Mouse (Mus musculus) right cerebral cortex, postnatal 14 days (tissue): Measurements from ENCODE around the gene Synj2bp.
"Not testable (repeated sequence)": the region's sequence is repeated elsewhere in the genome, so short reads cannot be mapped to it uniquely, and the experiment has no call there.

ENCODE experiments used
- DNase-seq: peaks from one replicate; pipeline ENCODE4 v3.0.0; 2022

Gene Synj2bp

GRCm38 (mm10) chr12:81532316-81533028 is at the start of gene Synj2bp, which contains the start of gene Gm20498:
Gene Synj2bp, minus strand, starts transcription at chr12:81532911.
Gene Gm20498, minus strand, starts transcription at chr12:81532905.
- peak; percentile 81 for DNase-seq

GRCm38 (mm10) chr12:81568374-81568773 is 35.7 kb upstream of the Synj2bp start, which contains the start of gene Adam21:
Gene Adam21, minus strand, starts transcription at chr12:81568474.
- no peak for DNase-seq

- no peak for DNase-seq
Measured at GRCm38 (mm10) chr12:81567931-81568330, 35.2 kb upstream of the Synj2bp start.

GRCm38 (mm10) chr12:81564173-81564572 is 31.5 kb upstream of the Synj2bp start:
- DNase-seq = no peak

GRCm38 (mm10) chr12:81549286-81549685 is 16.6 kb upstream of the Synj2bp start:
- no peak for DNase-seq

GRCm38 (mm10) chr12:81547163-81547562 is 14.5 kb upstream of the Synj2bp start:
- no peak for DNase-seq

- no peak for DNase-seq
Measured at GRCm38 (mm10) chr12:81533029-81533419, 313 bp upstream of the Synj2bp start.

- DNase-seq = not testable (repeated sequence)
Measured at GRCm38 (mm10) chr12:81530587-81530986, 2.1 kb downstream of the Synj2bp start.

GRCm38 (mm10) chr12:81496906-81497305 is 35.8 kb downstream of the Synj2bp start:
- DNase-seq = not testable (repeated sequence)

GRCm38 (mm10) chr12:81490491-81490890 is 42.2 kb downstream of the Synj2bp start:
- no peak for DNase-seq

GRCm38 (mm10) chr12:81485311-81485710 is 47.4 kb downstream of the Synj2bp start:
- DNase-seq = no peak

- DNase-seq = peak; percentile 81
Measured at GRCm38 (mm10) chr12:81484727-81485191, 48.0 kb downstream of the Synj2bp start, which contains the start of gene Cox16. Gene Cox16, minus strand, starts transcription at chr12:81485127.

GRCm38 (mm10) chr12:81484212-81484611 is 48.5 kb downstream of the Synj2bp start:
- DNase-seq = no peak

- no peak for DNase-seq
Measured at GRCm38 (mm10) chr12:81483656-81484055, 49.1 kb downstream of the Synj2bp start.

- DNase-seq = not testable (repeated sequence)
Measured at GRCm38 (mm10) chr12:81459051-81459450, 73.7 kb downstream of the Synj2bp start.
